ENCODE assay signal across 25 mouse cellular contexts in genomic region chr12:31323136-31323695, GRCm38 (mm10). TPM values are rescaled to one million over a fixed set of nuclear protein-coding genes. Genes with fewer than 3 reads are reported as not detected.
DNase-seq lines count a peak whose midpoint lies in the region; ATAC-seq and TF ChIP-seq lines count a peak whose summit lies in the region.
"Had no signal": no experiment of that assay in that cellular context is flagged by ENCODE, and none has a peak within 500 bp of the region (broad histone marks: within the 10 kb centered on the region; RNA-seq: fewer than 3 reads in every experiment).

No protein-coding gene starts in this region.

- no peaks in the 10 kb centered on the region for H3K4me1 ChIP-seq in kidney, embryonic 15.5 days
- no peaks in the 10 kb centered on the region for H3K4me1 ChIP-seq in kidney, embryonic 14.5 days (ENCODE audit: control insufficient read depth, insufficient read depth, low read length)
- H3K4me1 ChIP-seq in kidney, postnatal 0 days (replicated peaks; ENCODE audit: insufficient read depth, low read length): no peaks in the 10 kb centered on the region
- H3K4me1 ChIP-seq in limb, embryonic 10.5 days: peaks cover 9% of the 10 kb centered on the region
- H3K4me1 ChIP-seq: hindbrain, embryonic 10.5 days; hindbrain, embryonic 13.5 days had no signal

- no peak for ATAC-seq in kidney, embryonic 15.5 days (replicated peaks; ENCODE audit: low FRiP score)
- ATAC-seq in kidney, embryonic 14.5 days (ENCODE audit: low FRiP score, low TSS enrichment): no peak
- peak; percentile 68 for ATAC-seq in kidney, postnatal 0 days (replicated peaks; ENCODE audit: low FRiP score, low read depth)
- ATAC-seq in erythroid progenitor cell, adult 5-6 weeks (replicated peaks; ENCODE audit: low FRiP score, poor library complexity, severe bottlenecking): no peak
- ATAC-seq in CD4-positive, CD25-positive, alpha-beta regulatory T cell, adult 4 months: no peak
- ATAC-seq: activated CD4-positive, CD25-positive, alpha-beta regulatory T cell, adult 4 months; forebrain, embryonic 14.5 days; forebrain, postnatal 0 days; hindbrain, embryonic 16.5 days had no signal

- H3K36me3 ChIP-seq in kidney, embryonic 15.5 days: peaks cover 99% of the 10 kb centered on the region
- H3K36me3 ChIP-seq in kidney, embryonic 14.5 days (ENCODE audit: control insufficient read depth, insufficient read depth, low read length): peaks cover 99% of the 10 kb centered on the region
- H3K36me3 ChIP-seq in kidney, postnatal 0 days (ENCODE audit: insufficient read depth, low read length): peaks cover 79% of the 10 kb centered on the region
- H3K36me3 ChIP-seq in limb, embryonic 10.5 days: peaks cover 100% of the 10 kb centered on the region

- H3K27ac ChIP-seq in kidney, embryonic 15.5 days: no peak overlapping the region
- H3K27ac ChIP-seq in kidney, embryonic 14.5 days (ENCODE audit: low read depth, low read length): no peak overlapping the region
- peak overlapping the region; percentile 38 for H3K27ac ChIP-seq in kidney, postnatal 0 days
- H3K27ac ChIP-seq in limb, embryonic 10.5 days: no peak overlapping the region
- H3K27ac ChIP-seq: gastrocnemius, adult 2 months; heart, embryonic 15.5 days; hindbrain, embryonic 10.5 days; hindbrain, embryonic 13.5 days had no signal

- H3K9ac ChIP-seq in kidney, embryonic 15.5 days: no peak overlapping the region
- H3K9ac ChIP-seq in kidney, embryonic 14.5 days (ENCODE audit: low read depth, low read length): no peak overlapping the region
- H3K9ac ChIP-seq in kidney, postnatal 0 days (ENCODE audit: low read depth, low read length): no peak overlapping the region
- H3K9ac ChIP-seq: forebrain, postnatal 0 days; heart, embryonic 12.5 days; heart, embryonic 15.5 days; hindbrain, embryonic 13.5 days had no signal

- no peaks in the 10 kb centered on the region for H3K9me3 ChIP-seq in kidney, embryonic 15.5 days (replicated peaks)
- H3K9me3 ChIP-seq in kidney, embryonic 14.5 days (ENCODE audit: control insufficient read depth, low read length): no peaks in the 10 kb centered on the region
- H3K9me3 ChIP-seq in kidney, postnatal 0 days (replicated peaks; ENCODE audit: low read length): no peaks in the 10 kb centered on the region
- H3K9me3 ChIP-seq in limb, embryonic 10.5 days (replicated peaks): no peaks in the 10 kb centered on the region
- H3K9me3 ChIP-seq: heart, embryonic 12.5 days; heart, embryonic 15.5 days; hindbrain, embryonic 10.5 days; hindbrain, embryonic 13.5 days had no signal

- 71% methylated on average over 9 of the region's 9 CpGs for WGBS in kidney, embryonic 15.5 days
- 72% methylated on average over 9 of the region's 9 CpGs for WGBS in kidney, embryonic 14.5 days
- 71% methylated on average over 9 of the region's 9 CpGs for WGBS in kidney, postnatal 0 days
- WGBS in limb, embryonic 10.5 days: 96% methylated on average over 9 of the region's 9 CpGs

- no peaks in the 10 kb centered on the region for H3K27me3 ChIP-seq in kidney, embryonic 15.5 days
- H3K27me3 ChIP-seq in kidney, embryonic 14.5 days (ENCODE audit: control insufficient read depth, insufficient read depth, low read length): no peaks in the 10 kb centered on the region
- no peaks in the 10 kb centered on the region for H3K27me3 ChIP-seq in kidney, postnatal 0 days (ENCODE audit: insufficient read depth, low read length)
- H3K27me3 ChIP-seq in limb, embryonic 10.5 days (ENCODE audit: low read depth, poor library complexity, severe bottlenecking): no peaks in the 10 kb centered on the region
- H3K27me3 ChIP-seq: heart, embryonic 12.5 days; heart, embryonic 15.5 days; hindbrain, embryonic 13.5 days had no signal

- peak; percentile 30 for DNase-seq in kidney, adult 11 months
- DNase-seq in kidney, adult 8-10 months: peak; percentile 27 to 29
- DNase-seq in kidney, postnatal 0 days (ENCODE audit: low spot score): no peak
- peak; percentile 18 for DNase-seq in limb, embryonic 10.5 days (ENCODE audit: low spot score)
- DNase-seq: adrenal gland, adult 8-10 months; adrenal gland, postnatal 25 days; cerebellum, adult 18-20 months; cerebellum, adult 9-10 months; cerebellum, postnatal 14 days; forebrain, postnatal 0 days; gastrocnemius, adult 2 months; gastrocnemius, postnatal 14 days; heart, adult 18-20 months; heart, postnatal 14 days had no signal

- TF ChIP-seq CTCF in kidney, postnatal 0 days (IDR thresholded peaks at IDR 0.05; ENCODE audit: low read depth): no peak

- no peak overlapping the region for H3K4me2 ChIP-seq in kidney, embryonic 15.5 days
- no peak overlapping the region for H3K4me2 ChIP-seq in kidney, embryonic 14.5 days (replicated peaks; ENCODE audit: low read depth, low read length)
- no peak overlapping the region for H3K4me2 ChIP-seq in kidney, postnatal 0 days (ENCODE audit: low read length)
- H3K4me2 ChIP-seq: heart, embryonic 12.5 days; heart, embryonic 15.5 days; hindbrain, embryonic 13.5 days had no signal

- no peak overlapping the region for H3K4me3 ChIP-seq in kidney, embryonic 15.5 days (replicated peaks)
- no peak overlapping the region for H3K4me3 ChIP-seq in kidney, embryonic 14.5 days (ENCODE audit: low read length)
- no peak overlapping the region for H3K4me3 ChIP-seq in kidney, postnatal 0 days (replicated peaks; ENCODE audit: low read depth, low read length)
- H3K4me3 ChIP-seq in limb, embryonic 10.5 days: no peak overlapping the region
- H3K4me3 ChIP-seq: gastrocnemius, adult 2 months; heart, embryonic 12.5 days; heart, embryonic 15.5 days; hindbrain, embryonic 10.5 days; hindbrain, embryonic 13.5 days had no signal

RNA-seq across cellular contexts. Expression of gene Dld, which starts 28.0 kb away (rescaled TPM):
- 144 and 151 TPM in 2 replicates for polyA plus RNA-seq in kidney, embryonic 15.5 days (2015; fragmentation: Nextera tagmentation; extraction: Ambion mirVana)
- polyA plus RNA-seq in kidney, embryonic 14.5 days (2014; fragmentation: Nextera tagmentation; extraction: Ambion mirVana): 127 and 145 TPM in 2 replicates
- polyA plus RNA-seq in kidney, postnatal 0 days (2015; fragmentation: Nextera tagmentation; extraction: Ambion mirVana): 196 and 202 TPM in 2 replicates
- 129 and 155 TPM in 2 replicates for polyA plus RNA-seq in limb, embryonic 10.5 days (2016; fragmentation: Nextera tagmentation; extraction: Ambion mirVana)
- 46.5 and 64.6 TPM in 2 replicates for total RNA-seq in erythroid progenitor cell, adult 5-6 weeks (2015; ENCODE audit: low replicate concordance)
- total RNA-seq in erythroid progenitor cell, adult 5-6 weeks (2017; ENCODE audit: low replicate concordance): 46.2 and 53.4 TPM in 2 replicates
- polyA plus RNA-seq in CD4-positive, CD25-positive, alpha-beta regulatory T cell, adult 4 months (2017; shearing (Covaris generic)): 100 to 1,000 TPM in 1 of 2 experiments, 10 to 100 TPM in 1; 92.4 to 102 TPM

RNA-seq across cellular contexts. Expression of gene Lamb1, which starts 58.2 kb away (rescaled TPM):
- 134 and 144 TPM in 2 replicates for polyA plus RNA-seq in kidney, embryonic 15.5 days (2015; fragmentation: Nextera tagmentation; extraction: Ambion mirVana)
- 65.2 and 121 TPM in 2 replicates for polyA plus RNA-seq in kidney, embryonic 14.5 days (2014; fragmentation: Nextera tagmentation; extraction: Ambion mirVana)
- polyA plus RNA-seq in kidney, postnatal 0 days (2015; fragmentation: Nextera tagmentation; extraction: Ambion mirVana): 115 and 128 TPM in 2 replicates
- polyA plus RNA-seq in limb, embryonic 10.5 days (2016; fragmentation: Nextera tagmentation; extraction: Ambion mirVana): 40.5 and 44.6 TPM in 2 replicates
- 1.1 TPM in 1 of 2 replicates, not detected in the other for total RNA-seq in erythroid progenitor cell, adult 5-6 weeks (2015; ENCODE audit: low replicate concordance)
- total RNA-seq in erythroid progenitor cell, adult 5-6 weeks (2017; ENCODE audit: low replicate concordance): 0.64 and 1.1 TPM in 2 replicates
- polyA plus RNA-seq in CD4-positive, CD25-positive, alpha-beta regulatory T cell, adult 4 months (2017; shearing (Covaris generic)): not detected
- polyA plus RNA-seq: activated CD4-positive, CD25-positive, alpha-beta regulatory T cell, adult 4 months had no signal

Comparison
In these comparisons a context has a peak if more than half of its experiments do, and no peak if none do; other contexts are left out.
1. RNA of gene Lamb1, which starts 58.2 kb away (polyA plus RNA-seq): 134 to 144 TPM in kidney, embryonic 15.5 days, 65.2 to 121 TPM in kidney, embryonic 14.5 days, 115 to 128 TPM in kidney, postnatal 0 days and 40.5 to 44.6 TPM in limb, embryonic 10.5 days; not detected in CD4-positive, CD25-positive, alpha-beta regulatory T cell, adult 4 months; every median in the first group is over 10 times any median in the second.